Mouse (Mus musculus) forebrain, embryonic 14.5 days (tissue): ENCODE measurements around the gene Bmp2k. TPM values are rescaled to one million over a fixed set of nuclear protein-coding genes. Genes with fewer than 3 reads are reported as not detected.
A peak's percentile ranks its signal among the peaks of the same experiment; 100 is the strongest.

Experiments
- ATAC-seq: fragments of 200-750 bp; cut with Nextera tagmentation; 2 replicates; pipeline ENCODE4 v1.8.0; 2017; ENCODE audit warnings: mild to moderate bottlenecking, moderate library complexity
- DNase-seq: peaks from one replicate; pipeline ENCODE4 v3.0.0-alpha.2; 2015; ENCODE audit warnings: low spot score
- H3K27ac ChIP-seq: fragments of 300-500 bp; sonication (generic); 2 replicates; pipeline ENCODE4 v1.5.1; 2014; ENCODE audit warnings: low read depth, mild to moderate bottlenecking, control low read depth, low read length, moderate library complexity
- H3K27me3 ChIP-seq: fragments of 300-500 bp; sonication (generic); replicated peaks from 2 replicates; pipeline ENCODE4 v1.6.1; 2014; ENCODE audit warnings: low read length, control low read depth, mixed read lengths; ENCODE audit not compliant: control insufficient read depth, insufficient read depth
- H3K36me3 ChIP-seq: fragments of 300-500 bp; sonication (generic); 2 replicates; pipeline ENCODE4 v1.6.1; 2014; ENCODE audit warnings: low read length, control low read depth; ENCODE audit not compliant: control insufficient read depth, insufficient read depth
- H3K4me1 ChIP-seq: fragments of 300-500 bp; sonication (generic); 2 replicates; pipeline ENCODE4 v1.6.1; 2014; ENCODE audit warnings: antibody characterized with exemption, low read length, control low read depth; ENCODE audit not compliant: control insufficient read depth, insufficient read depth
- H3K4me2 ChIP-seq: fragments of 300-500 bp; sonication (generic); 2 replicates; pipeline ENCODE4 v1.6.1; 2014; ENCODE audit warnings: mild to moderate bottlenecking, control low read depth, low read length
- H3K4me3 ChIP-seq: fragments of 300-500 bp; sonication (generic); 2 replicates; pipeline ENCODE4 v1.5.1; 2014; ENCODE audit warnings: low read depth, low read length, control low read depth
- H3K9ac ChIP-seq: fragments of 300-500 bp; sonication (generic); 2 replicates; pipeline ENCODE4 v1.6.1; 2014; ENCODE audit warnings: mild to moderate bottlenecking, low read length, control low read depth, moderate library complexity
- H3K9me3 ChIP-seq: fragments of 300-500 bp; sonication (generic); replicated peaks from 2 replicates; pipeline ENCODE4 v1.6.1; 2016; ENCODE audit warnings: low read length, control low read depth, mixed read lengths; ENCODE audit not compliant: control insufficient read depth
- WGBS: fragments of 180-500 bp; shearing (Covaris S2); extraction: QIAGEN DNeasy Blood & Tissue Kit; methylation state at CpG from one replicate; pipeline ENCODE4 v1.1.7; 2014; 5-methylcytosine and 5-hydroxymethylcytosine counted together
- polyA plus RNA-seq: library from polyadenylated mRNA; unstranded; fragments of >200 nt; fragmentation: Nextera tagmentation; extraction: Ambion mirVana; gene quantifications from 2 replicates; pipeline ENCODE4 v1.2.1, GENCODE M21; 2014

Bmp2k gene
- polyA plus RNA-seq, 1 experiment from 2014 or later, result 7.1 TPM

DNA sequence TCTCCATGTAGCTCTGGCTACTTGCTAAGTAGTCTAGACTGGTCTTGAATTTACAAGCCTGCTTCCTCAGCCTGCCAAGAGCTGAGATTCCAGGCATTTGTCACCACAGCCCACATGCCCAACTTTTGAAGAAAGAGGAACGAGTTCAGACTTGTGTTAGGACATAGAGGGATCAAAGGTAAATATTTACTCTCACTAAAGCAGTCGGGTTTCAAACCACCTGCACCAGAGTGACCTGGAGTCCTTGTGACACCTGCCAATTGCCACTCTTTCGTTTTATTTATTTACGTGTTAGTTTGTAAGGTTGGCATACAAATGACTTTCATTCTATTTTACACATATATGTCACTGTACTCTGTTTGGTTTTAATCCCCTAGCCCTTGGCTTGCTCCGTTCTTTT is 36.4 kb upstream of the Bmp2k start:
- no peak overlapping the region for H3K9ac ChIP-seq
- H3K4me2 ChIP-seq, result no peak overlapping the region
- H3K4me1 ChIP-seq, result peaks cover 3% of the 10 kb centered on the region
- no peak for ATAC-seq
- H3K36me3 ChIP-seq, result no peaks in the 10 kb centered on the region
- no peak overlapping the region for H3K27ac ChIP-seq
- WGBS, result 86% methylated on average over 5 of the region's 5 CpGs
- no peaks in the 10 kb centered on the region for H3K27me3 ChIP-seq
- H3K4me3 ChIP-seq, result no peak overlapping the region
- DNase-seq, result no peak
- no peaks in the 10 kb centered on the region for H3K9me3 ChIP-seq

DNA sequence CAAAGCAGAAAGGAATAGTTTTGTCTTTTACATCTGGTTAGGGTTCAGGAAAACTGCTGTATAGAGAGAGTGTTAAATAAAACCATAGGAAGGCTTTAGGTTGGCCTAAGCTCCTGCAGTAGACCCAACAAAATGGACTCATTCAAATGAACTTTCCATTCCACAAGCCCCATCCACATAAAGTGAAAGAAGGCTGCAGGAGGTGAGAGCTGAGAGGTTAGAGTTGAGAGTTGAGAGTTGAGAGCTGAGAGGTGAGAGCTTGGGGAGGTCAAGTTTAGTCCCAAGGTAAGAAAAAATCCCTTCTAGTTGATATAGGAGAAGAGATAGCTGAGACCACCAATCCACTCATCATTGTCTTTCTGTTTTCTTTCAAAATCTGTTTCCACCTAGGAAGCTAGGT is 35.6 kb upstream of the Bmp2k start:
- no peaks in the 10 kb centered on the region for H3K27me3 ChIP-seq
- no peak overlapping the region for H3K27ac ChIP-seq
- H3K36me3 ChIP-seq, result no peaks in the 10 kb centered on the region
- DNase-seq (no peak), ATAC-seq (no peak)
- H3K4me3 ChIP-seq, result no peak overlapping the region
- no peak overlapping the region for H3K9ac ChIP-seq
- peaks cover 3% of the 10 kb centered on the region for H3K4me1 ChIP-seq
- H3K9me3 ChIP-seq, result no peaks in the 10 kb centered on the region
- no peak overlapping the region for H3K4me2 ChIP-seq

DNA sequence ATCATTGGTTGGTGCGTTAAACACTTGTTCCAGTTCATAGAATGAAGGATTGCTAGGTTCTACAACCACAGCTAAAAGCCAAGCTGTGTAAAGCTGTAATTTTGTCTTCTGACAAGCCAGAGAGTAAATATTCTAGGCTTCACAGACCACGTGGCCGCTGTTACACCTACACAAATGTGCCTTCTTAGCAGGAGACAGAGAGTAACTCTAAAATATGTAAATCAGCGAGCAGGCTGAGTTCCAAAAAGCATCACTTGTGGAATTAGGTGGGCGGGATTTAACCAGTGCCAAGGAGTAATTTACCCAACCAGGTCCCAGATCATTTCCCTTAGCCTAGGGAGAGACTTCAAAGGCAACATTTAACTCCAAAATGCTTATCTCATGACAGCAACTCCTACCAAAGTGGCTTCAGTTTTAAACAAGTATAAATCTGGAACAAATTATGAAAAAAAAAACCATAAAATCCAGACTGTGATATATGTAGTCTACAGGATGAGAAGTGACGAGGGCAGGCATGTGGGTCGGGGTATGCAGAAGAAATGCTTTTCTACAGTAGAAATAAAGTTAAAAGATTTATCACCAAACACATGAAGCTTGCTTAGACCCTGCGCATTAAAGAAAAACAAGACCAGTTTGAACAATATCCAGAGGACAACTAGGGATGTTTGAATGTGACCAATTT is 35.1 kb upstream of the Bmp2k start:
- DNase-seq (peak; percentile 11), ATAC-seq (no peak)
- no peak overlapping the region for H3K4me3 ChIP-seq
- no peak overlapping the region for H3K4me2 ChIP-seq
- WGBS, result 69% methylated on average over 8 of the region's 8 CpGs
- no peaks in the 10 kb centered on the region for H3K27me3 ChIP-seq
- no peak overlapping the region for H3K9ac ChIP-seq
- no peaks in the 10 kb centered on the region for H3K9me3 ChIP-seq
- H3K27ac ChIP-seq, result no peak overlapping the region
- peaks cover 3% of the 10 kb centered on the region for H3K4me1 ChIP-seq
- H3K36me3 ChIP-seq, result no peaks in the 10 kb centered on the region

DNA sequence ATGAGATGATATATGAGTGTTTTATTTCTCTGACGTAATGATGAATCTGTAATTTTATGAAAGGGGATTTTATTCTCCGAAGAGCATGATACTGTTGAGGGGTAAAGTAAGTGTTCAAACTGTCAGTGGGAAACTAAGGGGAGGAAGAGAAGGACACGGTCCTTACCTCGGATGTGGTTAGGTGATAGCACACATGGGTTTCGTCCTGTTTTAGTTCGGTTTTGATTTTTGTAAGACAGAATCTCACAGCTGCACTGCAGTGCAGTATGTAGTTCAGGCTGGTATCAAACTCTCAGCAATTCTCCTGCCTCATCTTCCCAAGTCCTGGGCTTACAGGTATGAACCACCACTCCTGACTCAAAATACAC is 34.6 kb upstream of the Bmp2k start:
- 93% methylated on average over 6 of the region's 6 CpGs for WGBS
- Histone ChIP-seq H3K4me3 (no peak overlapping the region), H3K4me1 (peaks cover 3% of the 10 kb centered on the region), H3K27ac (no peak overlapping the region), H3K9me3 (no peaks in the 10 kb centered on the region), H3K36me3 (no peaks in the 10 kb centered on the region), H3K27me3 (no peaks in the 10 kb centered on the region), H3K9ac (no peak overlapping the region), H3K4me2 (no peak overlapping the region)
- ATAC-seq (no peak), DNase-seq (no peak)

DNA sequence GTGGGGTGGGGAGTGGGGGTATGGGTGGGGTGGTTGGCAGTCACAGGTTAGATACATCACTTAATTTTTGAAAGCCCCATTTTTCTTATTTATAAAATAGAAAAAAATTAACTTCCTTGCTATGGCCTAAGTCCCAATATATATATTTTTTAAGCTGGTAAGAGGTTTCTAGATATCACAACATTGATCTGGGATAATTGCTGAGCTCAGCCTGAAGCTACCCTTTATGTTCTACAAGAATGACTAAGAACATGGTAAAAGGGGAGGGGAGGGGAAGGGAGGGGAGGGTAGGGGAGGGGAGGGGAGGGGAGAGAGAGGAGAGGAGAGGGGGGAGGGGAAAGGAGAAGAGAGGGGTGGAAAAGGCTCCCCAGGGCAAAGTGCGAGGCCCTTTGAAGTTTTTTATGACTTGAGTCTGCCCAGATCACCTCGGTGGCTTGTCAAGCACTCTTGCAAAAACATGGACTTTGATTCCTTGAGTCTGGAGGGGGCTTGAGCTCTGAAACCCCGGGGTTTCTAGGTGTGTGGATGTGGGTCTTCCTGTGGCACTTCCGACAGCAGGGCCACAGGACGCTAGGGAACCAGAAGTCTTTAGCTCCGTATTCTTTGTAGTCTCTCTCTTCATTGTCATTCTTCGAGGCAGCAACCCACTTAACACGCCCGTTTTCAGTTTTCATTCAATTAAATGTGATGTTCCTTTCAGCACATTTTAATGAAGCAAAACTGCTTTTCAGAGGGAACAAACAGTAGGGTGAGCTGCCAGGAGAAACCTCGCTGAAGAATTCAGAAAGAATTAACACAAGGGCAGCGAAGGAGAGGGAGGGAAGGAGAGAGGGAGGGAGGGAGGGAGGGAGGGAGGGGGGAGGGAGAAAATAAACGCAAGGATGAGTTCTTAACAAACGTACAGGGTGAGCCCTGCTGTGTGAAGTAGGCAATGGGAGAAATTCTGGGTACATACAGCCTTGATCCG is 33.1 kb upstream of the Bmp2k start:
- H3K4me3 ChIP-seq, result no peak overlapping the region
- WGBS, result 0% methylated on average over 14 of the region's 14 CpGs
- ATAC-seq (peak; percentile 81), DNase-seq (peak; percentile 84)
- no peaks in the 10 kb centered on the region for H3K27me3 ChIP-seq
- H3K27ac ChIP-seq, result no peak overlapping the region
- peaks cover 3% of the 10 kb centered on the region for H3K4me1 ChIP-seq
- no peak overlapping the region for H3K9ac ChIP-seq
- peak overlapping the region; percentile 40 for H3K4me2 ChIP-seq
- no peaks in the 10 kb centered on the region for H3K36me3 ChIP-seq
- no peaks in the 10 kb centered on the region for H3K9me3 ChIP-seq

DNA sequence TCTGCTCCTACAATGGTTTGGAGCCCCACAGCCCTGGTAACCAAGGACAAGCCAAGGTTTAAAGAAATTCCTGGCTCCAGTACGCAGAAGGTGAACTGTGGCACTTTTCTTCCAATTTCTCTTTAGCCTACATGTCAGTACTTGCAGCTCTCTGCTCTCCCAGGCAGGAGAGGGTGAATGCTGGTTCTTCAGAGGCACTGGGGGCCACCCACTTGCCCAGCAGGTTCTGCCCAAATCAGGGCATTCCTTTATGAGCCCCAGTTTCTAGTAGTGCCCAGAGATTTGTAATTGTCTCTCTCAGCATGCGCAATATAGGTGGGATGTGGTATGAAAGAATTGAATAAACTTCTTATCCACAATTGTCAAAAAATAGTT is 32.5 kb upstream of the Bmp2k start:
- no peak overlapping the region for H3K9ac ChIP-seq
- ATAC-seq (peak; percentile 28; the same call in 1 of the 2 replicates), DNase-seq (no peak)
- H3K4me2 ChIP-seq, result peak overlapping the region; percentile 40; the same call in 1 of the 2 replicates
- H3K4me3 ChIP-seq, result no peak overlapping the region
- H3K27me3 ChIP-seq, result no peaks in the 10 kb centered on the region
- peaks cover 3% of the 10 kb centered on the region for H3K4me1 ChIP-seq
- WGBS, result 42% methylated on average over 2 of the region's 2 CpGs
- H3K27ac ChIP-seq, result no peak overlapping the region
- no peaks in the 10 kb centered on the region for H3K9me3 ChIP-seq
- no peaks in the 10 kb centered on the region for H3K36me3 ChIP-seq

DNA sequence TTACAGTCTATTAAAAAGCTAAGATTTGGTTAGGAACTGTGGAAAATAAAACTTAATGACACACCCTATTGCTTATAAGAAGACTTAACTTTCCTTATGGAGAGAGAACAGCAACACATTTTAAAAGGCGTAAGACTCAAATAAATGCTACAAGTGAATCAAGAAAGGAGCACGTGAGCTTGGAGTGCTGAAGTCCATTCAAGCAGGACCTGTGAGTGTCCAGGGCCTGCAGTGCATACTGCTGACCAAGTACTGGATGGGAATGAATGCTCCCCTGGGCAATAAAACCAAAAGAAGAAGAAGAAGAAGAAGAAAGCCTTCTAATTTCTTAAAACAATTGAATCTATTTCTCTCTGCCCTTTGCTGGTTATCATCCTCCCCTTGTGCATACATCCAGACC is 32.0 kb upstream of the Bmp2k start:
- Histone ChIP-seq H3K36me3 (no peaks in the 10 kb centered on the region), H3K9ac (no peak overlapping the region), H3K9me3 (no peaks in the 10 kb centered on the region), H3K27me3 (no peaks in the 10 kb centered on the region), H3K27ac (no peak overlapping the region), H3K4me1 (peaks cover 3% of the 10 kb centered on the region), H3K4me3 (no peak overlapping the region), H3K4me2 (no peak overlapping the region)
- DNase-seq (no peak), ATAC-seq (no peak)
- WGBS, result 72% methylated on average over 2 of the region's 2 CpGs

DNA sequence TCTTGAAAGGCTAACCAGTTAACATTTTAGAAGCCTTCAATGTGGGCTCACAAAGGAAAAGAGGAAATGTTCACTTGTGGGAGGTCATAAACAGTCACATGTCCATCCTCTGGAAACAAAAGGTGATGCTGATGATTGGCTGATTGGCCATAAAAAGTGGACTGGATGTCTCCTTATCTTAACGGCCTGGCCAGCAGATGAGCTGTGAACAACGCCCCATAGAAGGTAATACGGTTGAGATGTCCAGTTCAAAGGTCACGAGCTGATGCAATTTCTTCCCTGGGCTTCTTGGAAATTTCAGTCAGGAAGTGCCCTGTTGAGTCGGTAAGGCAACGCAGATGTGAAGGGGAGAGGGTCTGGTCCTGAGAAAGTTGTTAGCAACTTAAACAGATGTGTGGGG is 28.9 kb upstream of the Bmp2k start:
- Histone ChIP-seq H3K9me3 (no peaks in the 10 kb centered on the region), H3K9ac (no peak overlapping the region), H3K27me3 (no peaks in the 10 kb centered on the region), H3K4me3 (no peak overlapping the region), H3K27ac (no peak overlapping the region), H3K4me1 (peaks cover 3% of the 10 kb centered on the region), H3K4me2 (no peak overlapping the region), H3K36me3 (no peaks in the 10 kb centered on the region)
- WGBS, result 42% methylated on average over 6 of the region's 6 CpGs
- no peak for DNase-seq
- no peak for ATAC-seq

DNA sequence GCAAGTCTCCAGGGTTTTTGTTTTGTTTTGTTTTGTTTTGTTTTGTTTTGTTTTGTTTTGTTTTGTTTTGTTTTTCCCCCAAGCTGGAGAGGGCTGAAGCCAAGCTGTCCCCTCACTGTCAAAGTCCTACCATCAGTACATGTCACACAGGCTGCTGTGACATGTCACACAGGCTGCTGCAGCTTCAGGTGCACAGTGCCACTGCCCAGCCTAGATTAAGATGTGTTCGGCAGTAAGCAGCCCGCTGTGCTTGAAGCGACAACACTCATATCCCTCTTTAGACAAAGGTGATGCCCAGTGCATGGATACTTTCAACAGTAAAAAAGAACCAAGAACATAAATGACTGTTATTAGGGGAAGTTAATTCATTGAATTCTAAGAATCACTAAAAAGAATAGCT is 28.5 kb upstream of the Bmp2k start:
- H3K9ac ChIP-seq, result no peak overlapping the region
- no peaks in the 10 kb centered on the region for H3K36me3 ChIP-seq
- H3K27me3 ChIP-seq, result no peaks in the 10 kb centered on the region
- no peak overlapping the region for H3K4me3 ChIP-seq
- H3K4me2 ChIP-seq, result no peak overlapping the region
- H3K9me3 ChIP-seq, result no peaks in the 10 kb centered on the region
- WGBS, result 66% methylated on average over 3 of the region's 3 CpGs
- no peak for DNase-seq
- H3K27ac ChIP-seq, result no peak overlapping the region
- ATAC-seq, result no peak
- peaks cover 3% of the 10 kb centered on the region for H3K4me1 ChIP-seq
